Mouse (Mus musculus) heart, postnatal 36 days (tissue): ENCODE data around the gene Tectb. TPM values are rescaled to one million over a fixed set of nuclear protein-coding genes. Genes with fewer than 3 reads are reported as not detected.
"Not testable (repeated sequence)": the region's sequence is repeated elsewhere in the genome, so short reads cannot be mapped to it uniquely, and the experiment has no call there.

ENCODE experiments used
- DNase-seq, 2 experiments: peaks; one replicate each; pipeline ENCODE4 v3.0.0; 2021 to 2022
- intact Hi-C: fragments of 180-260 bp; cut with DNase I; formaldehyde crosslinking; loops from one replicate; pipeline ENCODE4 v1.15.1; 2025
- total RNA-seq, 2 experiments: library from RNA; stranded (reverse); gene quantifications; 2 replicates each; pipeline ENCODE4 v1.2.3; 2021

Gene Tectb
- under 1 TPM; 0.19 to 0.33 TPM for total RNA-seq

GRCm38 (mm10) chr19:55180433-55180832 lies at the start of gene Tectb:
Tectb (plus strand) TSS chr19:55180733.
- no peak for DNase-seq
- intact Hi-C loops: no loop called here

- intact Hi-C loops: no loop called here
- DNase-seq: no peak
Measured at GRCm38 (mm10) chr19:55131747-55132146, 48.8 kb upstream of the Tectb start.

DNA sequence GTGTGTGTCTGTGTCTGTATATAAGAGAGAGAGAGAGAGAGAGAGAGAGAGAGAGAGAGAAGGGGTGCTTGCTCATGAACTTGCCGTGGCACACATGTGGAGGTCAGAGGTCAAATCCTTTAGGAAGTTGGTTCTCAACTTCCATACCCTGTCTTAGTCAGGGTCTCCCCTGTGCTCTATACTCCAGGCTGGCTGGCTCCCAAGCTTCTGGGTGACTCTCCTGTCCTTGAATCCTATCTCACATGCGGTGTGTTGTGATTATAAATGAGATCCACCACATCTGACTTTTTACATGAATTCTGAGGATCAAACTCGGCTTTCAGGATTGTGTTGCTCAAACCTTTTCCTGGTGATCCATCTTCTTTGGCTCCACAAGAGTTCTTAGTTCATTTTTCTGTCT lies 48.1 kb upstream of the Tectb start:
- DNase-seq: no peak
- intact Hi-C loops: no loop called here

DNA sequence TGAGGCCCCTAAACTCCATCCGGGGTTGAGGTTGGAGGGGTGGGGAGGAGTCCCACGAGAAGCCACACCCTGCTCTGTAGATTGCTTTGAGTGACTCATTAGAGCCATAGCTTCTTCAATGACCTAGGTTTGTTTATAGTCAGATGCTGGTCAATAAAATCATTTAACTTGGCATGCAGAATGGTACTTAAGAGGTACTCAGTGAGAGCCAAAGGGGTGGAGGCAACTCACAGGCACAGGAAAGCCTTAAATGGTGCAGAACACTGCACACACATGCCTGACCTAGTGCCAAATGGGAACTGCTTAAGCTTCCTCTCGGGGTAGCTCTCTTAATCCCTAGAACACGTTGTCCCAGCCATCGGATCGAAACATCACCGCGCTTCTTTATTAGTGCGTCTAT lies 46.0 kb upstream of the Tectb start:
- DNase-seq: no peak
- intact Hi-C loops: no loop called here

GRCm38 (mm10) chr19:55135918-55136317 lies 44.6 kb upstream of the Tectb start:
- intact Hi-C loops: no loop called here
- DNase-seq: no peak

DNA sequence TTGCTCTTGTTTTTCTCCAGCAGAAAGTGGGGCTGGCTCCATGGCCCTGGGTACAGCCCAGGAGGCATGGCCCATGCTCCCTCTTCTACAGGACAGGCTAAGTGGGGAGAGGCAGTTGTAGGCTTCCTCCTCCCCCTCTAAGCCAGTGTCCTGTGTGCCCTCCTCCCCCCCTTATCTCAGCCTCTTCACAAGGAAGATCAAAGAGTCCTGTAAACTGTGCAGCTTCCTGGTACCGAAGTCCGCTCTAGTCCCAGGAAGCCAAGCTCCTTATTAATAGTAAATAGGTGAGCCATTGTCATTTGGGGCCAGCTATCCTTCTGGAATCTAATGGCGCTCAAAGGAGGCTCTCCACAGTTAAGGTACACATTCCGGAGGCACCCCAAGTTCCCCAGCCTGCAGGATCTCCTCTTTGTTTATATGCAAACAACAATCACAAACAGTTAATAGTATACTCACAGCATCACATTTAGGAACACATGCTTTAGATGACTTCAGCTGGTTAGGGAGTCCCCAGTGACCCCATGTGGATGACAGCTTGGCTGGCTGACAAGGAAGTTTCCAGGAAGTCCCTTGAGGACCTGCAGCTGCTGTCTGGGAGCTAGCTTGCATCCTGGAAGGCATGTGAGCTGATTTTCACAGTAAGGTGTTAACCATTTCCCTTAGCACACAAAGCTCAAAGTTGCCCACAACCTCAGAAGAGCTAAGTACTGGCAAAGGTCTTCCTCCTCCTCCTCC lies 43.7 kb upstream of the Tectb start:
- intact Hi-C loops: no loop called here
- peak; percentile 47 to 67 for DNase-seq

- no peak for DNase-seq
- intact Hi-C loops: no loop called here
Measured at GRCm38 (mm10) chr19:55137884-55138283, 42.6 kb upstream of the Tectb start.

DNA sequence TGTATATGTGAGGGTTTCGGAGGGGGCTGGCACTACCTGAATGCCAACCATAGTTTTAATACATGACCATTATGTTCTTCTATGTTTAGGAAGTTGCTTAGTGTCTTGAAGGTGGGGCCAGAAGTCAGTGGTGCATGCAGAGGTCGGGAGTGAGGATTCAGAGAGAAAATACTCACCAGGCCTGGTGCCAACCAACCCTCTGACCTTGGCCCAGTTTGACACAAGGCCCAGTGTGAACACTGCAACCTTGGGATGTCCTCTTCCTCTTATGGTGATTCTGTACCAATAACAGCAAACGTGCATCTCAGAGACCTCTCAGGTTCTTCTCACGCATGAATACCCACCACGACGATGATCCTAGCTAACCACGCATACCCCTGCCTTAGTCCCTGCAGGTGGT lies 42.0 kb upstream of the Tectb start:
- intact Hi-C loops: no loop called here
- no peak for DNase-seq

DNA sequence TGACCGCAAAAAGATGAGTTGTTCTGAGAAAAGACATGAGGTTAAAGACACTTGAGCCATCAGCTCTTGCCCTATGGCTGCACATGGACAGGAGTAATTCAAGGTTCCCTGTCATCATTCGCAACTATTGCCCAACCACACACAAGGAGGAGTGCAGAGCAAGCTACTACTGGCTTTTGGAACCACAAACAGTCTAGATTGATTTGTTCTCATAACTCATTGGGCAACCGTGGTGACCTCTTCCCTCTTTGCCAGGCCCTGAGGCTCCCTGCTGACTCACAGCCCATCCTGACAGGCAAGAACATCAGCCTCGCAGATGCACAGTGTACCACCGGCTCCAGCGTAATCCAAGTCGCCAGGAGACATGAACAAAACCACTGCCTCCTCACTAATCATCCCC lies 41.2 kb upstream of the Tectb start:
- DNase-seq: no peak
- intact Hi-C loops: no loop called here

GRCm38 (mm10) chr19:55143391-55144300 lies 36.9 kb upstream of the Tectb start:
- intact Hi-C loops: no loop called here
- DNase-seq: no peak

DNA sequence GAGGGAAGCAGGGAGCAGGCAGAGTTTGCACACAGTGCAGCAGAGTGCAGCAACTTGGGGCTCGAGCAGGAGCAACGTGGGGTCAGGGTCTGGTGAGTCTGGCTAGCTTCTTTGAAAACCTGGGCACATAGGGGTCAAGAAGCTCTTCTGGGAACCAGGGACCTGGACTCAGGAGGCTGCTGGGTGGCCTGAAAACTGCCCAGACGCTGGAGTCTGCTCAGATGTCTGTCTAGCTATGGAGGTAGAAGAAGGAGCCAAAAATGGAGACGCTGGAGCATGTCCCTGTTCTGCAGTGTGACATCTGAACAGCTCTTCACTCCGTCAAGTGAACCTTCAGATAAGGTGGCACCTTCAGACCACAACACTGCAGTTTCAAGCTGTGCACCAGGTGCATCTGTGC lies 35.8 kb upstream of the Tectb start:
- no peak for DNase-seq
- intact Hi-C loops: no loop called here

DNA sequence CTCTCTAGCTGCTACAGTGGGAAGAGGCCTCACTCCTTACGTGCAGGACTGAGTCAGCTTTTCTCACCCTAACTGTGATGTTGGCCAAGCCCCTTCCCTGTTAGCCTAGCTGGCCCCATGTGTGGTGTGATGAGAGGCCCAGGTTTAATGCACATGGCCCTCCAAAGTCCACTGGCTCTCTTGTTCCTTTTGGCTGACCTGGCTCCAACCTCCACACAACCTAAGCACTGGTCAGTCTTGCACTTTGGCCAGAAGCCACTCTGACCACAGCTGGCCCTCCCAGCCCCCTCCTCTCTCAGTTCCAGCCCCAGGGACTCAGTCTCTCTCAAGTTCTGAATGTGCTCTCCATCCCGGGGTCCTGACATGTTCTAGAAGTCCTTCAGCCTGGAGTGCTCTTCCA lies 35.4 kb upstream of the Tectb start:
- intact Hi-C loops: no loop called here

GRCm38 (mm10) chr19:55147568-55147967 lies 33.0 kb upstream of the Tectb start:
- intact Hi-C loops: no loop called here
- DNase-seq: no peak

More for the DNA sequence above, 35.4 kb upstream of the Tectb start:
- DNase-seq: no peak

DNA sequence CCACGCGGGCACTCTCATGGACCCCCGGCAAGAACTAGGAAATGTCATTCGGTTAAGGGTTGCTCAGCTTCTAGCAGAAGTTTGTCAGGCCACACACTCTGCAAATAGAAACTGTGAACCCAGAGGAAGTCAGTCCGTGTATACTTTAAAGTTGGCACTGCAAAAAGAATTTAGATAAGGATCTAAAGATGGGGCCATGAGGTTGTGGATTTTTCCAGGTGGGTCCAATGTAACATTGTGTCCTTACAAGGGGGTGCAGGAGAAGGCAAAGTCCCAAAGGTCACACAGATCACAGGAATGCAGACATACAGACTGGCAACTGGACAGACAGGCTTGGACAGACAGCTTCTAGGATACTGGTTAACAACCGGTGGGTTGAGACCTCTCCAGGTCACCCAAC lies 32.4 kb upstream of the Tectb start:
- intact Hi-C loops: no loop called here
- no peak for DNase-seq

- no peak for DNase-seq
- intact Hi-C loops: no loop called here
Measured at GRCm38 (mm10) chr19:55149646-55150045, 30.9 kb upstream of the Tectb start.

DNA sequence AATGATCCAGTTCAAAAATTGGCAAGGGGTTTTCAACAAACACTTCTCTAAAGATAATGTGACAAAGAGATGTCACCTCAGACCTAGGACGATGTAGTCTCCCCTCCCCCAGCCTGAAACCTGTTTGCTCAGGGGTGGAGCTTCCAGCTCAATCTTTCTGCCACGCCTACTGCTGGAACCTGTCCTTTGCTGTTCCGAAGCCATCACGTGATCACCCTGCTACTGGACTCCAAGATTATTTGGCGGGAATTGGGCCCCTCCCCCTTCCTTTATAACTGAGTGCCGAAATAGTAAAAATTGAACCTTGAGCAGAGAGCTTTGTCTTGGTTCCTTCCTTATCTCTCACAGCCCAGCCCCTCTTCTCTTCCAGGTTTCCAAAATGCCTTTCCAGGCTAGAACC lies 28.3 kb upstream of the Tectb start:
- DNase-seq, intact Hi-C loops: not testable (repeated sequence)

GRCm38 (mm10) chr19:55152983-55153382 lies 27.6 kb upstream of the Tectb start:
- DNase-seq: no peak
- intact Hi-C loops: no loop called here

GRCm38 (mm10) chr19:55157029-55157428 lies 23.5 kb upstream of the Tectb start:
- intact Hi-C loops: no loop called here
- no peak for DNase-seq

GRCm38 (mm10) chr19:55158606-55159005 lies 21.9 kb upstream of the Tectb start:
- intact Hi-C loops: no loop called here
- no peak for DNase-seq

DNA sequence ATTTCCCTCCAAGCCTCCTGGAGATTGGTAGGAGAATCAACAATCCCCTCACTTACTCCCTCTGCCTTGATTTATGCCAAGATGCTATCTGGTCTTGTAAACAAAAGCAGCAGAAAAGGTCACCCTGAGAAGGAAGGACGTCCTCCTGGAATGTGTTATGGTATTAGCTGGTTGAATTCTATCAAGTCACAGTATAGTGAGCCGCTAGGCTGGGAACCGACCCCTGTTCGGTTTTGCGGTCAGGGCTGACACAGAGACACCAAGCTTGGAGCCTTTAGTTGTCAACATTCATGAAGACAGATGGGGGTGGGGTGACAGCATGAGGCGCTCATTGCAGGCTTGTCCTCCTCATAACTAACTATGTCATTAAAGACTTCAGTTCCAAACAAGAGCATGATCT lies 20.7 kb upstream of the Tectb start:
- intact Hi-C loops: no loop called here

GRCm38 (mm10) chr19:55162271-55162670 lies 18.3 kb upstream of the Tectb start:
- DNase-seq: no peak
- intact Hi-C loops: no loop called here

More for the DNA sequence above, 20.7 kb upstream of the Tectb start:
- no peak for DNase-seq

DNA sequence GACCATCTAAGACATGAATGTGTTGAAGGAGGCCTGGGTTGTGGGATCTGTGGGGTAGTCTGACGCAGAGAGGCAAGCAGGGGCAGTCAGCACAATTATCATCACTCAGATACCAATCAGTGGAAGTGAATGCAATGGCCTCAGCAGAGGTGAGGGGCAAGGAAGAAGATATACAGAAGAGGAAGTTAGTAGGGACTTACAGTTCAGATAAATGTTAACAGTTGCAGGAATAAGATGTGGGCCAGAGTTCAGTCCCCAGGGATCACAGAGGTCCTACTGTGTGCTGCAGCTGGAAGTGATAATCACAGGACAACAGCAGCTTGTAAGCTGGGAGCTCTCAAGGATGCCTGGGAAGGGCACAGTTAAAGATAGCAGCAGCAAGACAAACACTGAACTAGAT lies 16.4 kb upstream of the Tectb start:
- intact Hi-C loops: no loop called here
- no peak for DNase-seq
